Mouse (Mus musculus): Measurements from ENCODE around the gene Pls1.
A peak's percentile ranks its signal among the peaks of the same experiment; 100 is the strongest.

The Pls1 gene

GRCm38 (mm10) chr9:95801610-95802451, 43.3 kb downstream of the Pls1 start:
- no peak for DNase-seq

GRCm38 (mm10) chr9:95796323-95796722, 48.8 kb downstream of the Pls1 start:
- no peak for DNase-seq

DNA sequence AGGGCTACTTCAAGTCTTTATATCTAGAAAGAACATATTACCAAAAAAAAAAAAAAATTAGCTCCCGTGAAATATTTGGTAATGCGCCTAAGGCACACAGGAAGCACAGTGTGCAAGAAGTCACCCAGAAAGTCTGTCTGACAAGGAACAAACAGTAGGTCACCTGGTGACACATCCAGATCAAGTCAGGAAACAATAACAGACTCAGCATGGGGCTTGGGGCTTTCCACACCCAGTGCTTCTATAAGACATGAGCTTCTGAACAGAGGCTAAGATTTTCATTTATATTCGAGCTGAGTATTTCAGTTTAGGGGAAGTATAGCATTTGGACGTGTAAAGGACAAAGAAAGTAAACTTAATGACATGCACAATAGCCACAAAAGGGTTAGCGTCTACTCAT, 49.3 kb downstream of the Pls1 start:
- no peak for DNase-seq

GRCm38 (mm10) chr9:95795077-95795784, 49.9 kb downstream of the Pls1 start:
- DNase-seq, result no peak

GRCm38 (mm10) chr9:95793986-95794744, 50.9 kb downstream of the Pls1 start:
- no peak for DNase-seq

- peak; percentile 14 for DNase-seq
Measured at GRCm38 (mm10) chr9:95784888-95785511, 60.1 kb downstream of the Pls1 start.

- no peak for DNase-seq
Measured at GRCm38 (mm10) chr9:95783646-95784293, 61.3 kb downstream of the Pls1 start.

GRCm38 (mm10) chr9:95771671-95772070, 73.4 kb downstream of the Pls1 start:
- no peak for DNase-seq

DNA sequence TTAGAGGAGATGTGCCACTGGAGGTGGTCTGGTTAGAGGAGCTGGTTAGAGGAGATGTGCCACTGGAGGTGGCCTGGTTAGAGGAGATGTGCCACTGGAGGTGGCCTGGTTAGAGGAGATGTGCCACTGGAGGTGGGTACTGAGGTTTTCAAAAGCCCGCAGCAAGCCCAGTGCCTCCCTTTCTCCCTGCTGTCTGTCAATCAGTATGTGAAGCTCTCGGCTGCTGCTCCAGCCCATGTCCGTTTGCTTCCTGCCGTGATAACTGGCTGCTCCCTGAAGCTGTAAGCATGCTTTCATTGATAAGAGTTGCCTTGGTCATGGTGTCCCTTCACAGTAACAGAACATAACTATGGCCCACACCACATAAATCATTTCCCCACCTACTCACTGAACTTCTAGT, 81.9 kb downstream of the Pls1 start:
- no peak for DNase-seq

- DNase-seq, result no peak
Measured at GRCm38 (mm10) chr9:95762228-95762627, 82.9 kb downstream of the Pls1 start.

- no peak for DNase-seq
Measured at GRCm38 (mm10) chr9:95761381-95761780, 83.7 kb downstream of the Pls1 start.

GRCm38 (mm10) chr9:95750746-95751145, 94.4 kb downstream of the Pls1 start:
- DNase-seq, result no peak

- peak; percentile 82 for DNase-seq
Measured at GRCm38 (mm10) chr9:95750037-95750511, 95.0 kb downstream of the Pls1 start, which contains the start of gene Trpc1. Gene Trpc1, minus strand, starts transcription at chr9:95750375.

GRCm38 (mm10) chr9:95749461-95749928, 95.6 kb downstream of the Pls1 start:
- DNase-seq, result peak; percentile 17

DNA sequence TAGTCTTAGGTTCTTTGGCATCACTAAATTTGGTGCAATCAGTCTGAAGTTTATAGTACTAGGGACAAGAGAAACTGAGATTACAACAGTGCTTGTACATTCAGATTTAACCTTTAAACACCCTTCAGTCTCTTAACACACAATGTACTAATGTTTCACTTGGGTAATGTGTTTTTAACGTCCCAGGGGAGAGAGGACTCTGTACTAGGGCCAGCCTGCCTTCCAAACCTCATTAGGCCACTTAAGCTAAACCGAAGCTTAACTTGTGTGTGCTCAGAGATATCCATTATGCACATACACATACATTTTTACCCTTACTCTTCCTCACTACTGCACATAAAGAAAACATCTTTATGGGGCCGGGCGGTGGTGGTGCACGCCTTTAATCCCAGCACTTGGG, 97.8 kb downstream of the Pls1 start:
- DNase-seq, result no peak

DNA sequence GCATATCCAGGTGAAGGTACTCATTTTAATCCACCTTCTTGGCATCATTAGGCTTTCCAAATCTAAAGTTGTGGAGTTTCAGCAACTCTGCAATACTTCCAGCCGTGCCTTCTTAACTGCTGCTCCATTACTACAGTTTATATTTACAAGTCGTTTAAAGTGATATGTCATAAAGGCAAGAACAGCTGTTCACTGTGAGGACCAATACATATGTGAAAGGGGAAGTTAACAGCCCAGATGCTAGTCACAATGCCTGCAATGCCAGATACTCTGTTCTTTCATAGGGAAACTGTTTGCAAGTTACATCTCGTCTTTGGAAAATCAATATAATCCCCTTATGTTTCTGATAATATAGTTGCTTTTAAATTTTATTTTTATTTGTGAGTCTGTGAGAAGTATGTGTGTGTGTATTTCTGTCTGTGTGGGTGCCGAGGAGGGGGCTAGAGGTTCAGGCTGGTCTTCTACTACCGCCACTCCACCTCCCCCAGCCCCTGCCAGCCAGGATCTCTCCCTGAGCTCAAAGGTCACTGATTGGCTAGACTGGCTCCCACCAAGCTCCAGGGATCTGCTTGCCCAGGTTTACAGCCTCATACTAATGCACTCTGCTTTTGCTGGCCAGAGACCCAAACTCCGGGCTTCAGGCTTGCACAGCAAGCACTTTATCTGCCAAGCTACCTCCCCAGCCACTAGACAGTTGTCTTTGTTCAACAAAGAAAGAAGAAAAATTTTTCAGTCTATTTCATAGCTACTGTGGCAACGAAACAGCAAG, 100.1 kb downstream of the Pls1 start:
- DNase-seq, result no peak

GRCm38 (mm10) chr9:95736238-95736637, 108.9 kb downstream of the Pls1 start:
- DNase-seq, result no peak

- DNase-seq, result no peak
Measured at GRCm38 (mm10) chr9:95712574-95712973, 132.5 kb downstream of the Pls1 start.

DNA sequence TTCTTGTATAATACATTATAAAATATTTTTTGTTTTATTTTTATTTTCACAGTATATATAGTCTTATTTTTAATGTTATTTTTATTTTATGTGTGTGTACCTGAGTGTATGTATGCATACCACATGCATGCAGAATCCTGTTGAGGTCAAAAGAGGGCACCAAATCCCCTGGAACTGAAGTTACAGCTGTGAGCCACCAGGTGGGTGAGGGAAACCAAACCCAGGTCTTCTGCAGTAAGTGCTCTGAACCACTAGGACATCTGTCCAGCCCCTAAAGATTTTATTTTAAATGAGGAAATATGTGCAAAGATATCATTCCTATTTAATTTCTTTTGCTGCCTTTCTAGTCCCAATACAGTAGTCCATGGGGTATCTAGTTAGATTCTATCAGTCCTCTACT, 136.2 kb downstream of the Pls1 start:
- no peak for DNase-seq

GRCm38 (mm10) chr9:95705371-95705770, 139.7 kb downstream of the Pls1 start:
- DNase-seq, result no peak

DNA sequence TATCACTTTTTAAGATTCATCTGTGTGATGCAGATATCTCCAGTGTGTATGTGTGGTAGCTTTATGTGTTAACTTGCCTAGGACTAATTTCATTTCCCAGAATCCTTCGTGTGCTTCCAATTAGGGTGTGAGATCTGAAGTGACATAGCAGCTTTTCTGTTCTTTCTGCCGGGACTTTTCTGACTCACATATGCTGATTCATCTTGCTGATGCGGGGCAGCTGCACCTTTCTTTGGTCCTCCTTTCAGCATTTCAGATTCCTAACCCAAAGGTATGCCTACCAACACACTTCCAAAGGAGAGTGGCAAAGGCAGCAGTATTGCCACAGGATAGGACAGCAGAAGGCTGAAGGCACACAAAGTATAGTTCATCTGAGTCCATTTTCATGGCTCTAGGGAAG, 141.0 kb downstream of the Pls1 start:
- DNase-seq, result no peak
